Mouse (Mus musculus): ENCODE results near the gene Rab19.
"Not testable (repeated sequence)": the region's sequence is repeated elsewhere in the genome, so short reads cannot be mapped to it uniquely, and the experiment has no call there.

The Rab19 gene

DNA sequence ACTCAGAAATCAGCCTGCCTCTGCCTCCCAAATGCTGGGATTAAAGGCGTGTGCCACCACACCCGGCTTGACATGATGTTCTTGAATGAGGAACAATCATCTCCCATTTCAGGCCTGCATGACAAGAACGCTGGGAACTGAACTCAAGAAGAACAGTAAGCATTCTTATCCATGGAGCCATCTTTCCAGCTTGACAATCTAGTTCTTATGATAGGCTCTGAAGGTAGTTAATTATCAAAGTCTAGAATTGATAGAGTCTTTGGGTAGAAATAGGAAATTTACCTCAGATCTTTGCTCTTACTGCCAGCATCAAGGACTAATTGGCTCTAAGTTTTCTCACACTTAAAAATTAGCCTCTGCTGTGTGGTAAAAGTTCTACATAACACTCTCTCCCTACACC, 699 bp upstream of the Rab19 start:
- no peak for DNase-seq

DNA sequence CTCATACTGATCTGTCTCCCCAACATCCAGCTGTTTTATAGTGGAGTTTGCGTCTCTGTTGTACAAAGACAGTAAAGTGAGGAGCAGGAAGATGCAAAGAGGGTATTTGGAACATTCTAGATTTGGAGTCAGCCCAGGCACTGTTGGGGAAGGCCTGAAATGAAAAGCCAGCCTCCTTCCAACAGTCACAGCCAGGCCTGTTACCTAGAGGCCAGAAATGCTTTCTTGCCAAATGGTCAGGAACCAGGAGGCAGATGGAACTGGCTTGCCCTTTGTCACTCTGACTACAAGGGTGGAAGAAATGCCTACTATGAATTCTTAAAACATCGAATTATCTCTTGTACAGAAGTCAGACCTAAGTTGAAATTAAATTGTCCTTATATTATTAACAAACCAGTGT, 9.0 kb downstream of the Rab19 start:
- no peak for DNase-seq

DNA sequence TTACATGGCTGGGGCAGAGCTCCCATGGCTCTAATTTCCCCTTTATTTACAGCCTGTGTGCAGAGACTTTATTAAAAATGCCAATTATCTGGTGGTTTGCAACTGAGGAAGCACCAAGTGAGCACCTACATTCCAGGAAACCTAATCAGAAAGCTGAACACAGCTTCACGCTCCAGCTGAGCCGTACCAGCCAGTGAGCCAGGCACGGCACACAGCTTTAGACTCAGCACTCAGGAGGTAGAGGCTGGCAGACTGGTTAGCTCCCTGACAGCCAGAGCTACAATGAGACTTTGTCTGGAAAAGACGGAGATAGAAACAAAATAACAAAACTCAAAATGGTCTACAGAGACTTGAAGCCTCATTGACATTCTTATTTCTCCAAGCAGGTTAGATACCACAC, 14.5 kb downstream of the Rab19 start:
- no peak for DNase-seq

DNA sequence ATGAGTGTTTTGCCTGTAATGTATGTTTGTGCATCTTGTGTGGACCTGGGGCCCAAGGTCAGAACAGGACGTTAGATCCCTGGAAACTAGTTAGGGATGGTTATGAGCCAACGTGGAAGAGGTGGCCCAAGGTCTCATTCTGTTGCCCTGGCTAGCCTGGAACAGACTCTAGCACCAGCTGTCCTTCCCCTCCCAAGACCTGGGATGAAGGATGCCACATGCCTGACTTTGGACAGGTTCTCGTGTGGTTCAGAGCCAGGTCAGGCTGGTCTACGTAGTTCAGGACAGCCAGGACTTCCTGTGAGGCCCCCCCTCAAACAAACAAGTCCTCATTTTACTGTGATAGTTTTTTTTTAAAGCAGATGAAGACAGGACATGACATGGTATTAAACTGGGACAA, 14.9 kb downstream of the Rab19 start:
- no peak for DNase-seq

DNA sequence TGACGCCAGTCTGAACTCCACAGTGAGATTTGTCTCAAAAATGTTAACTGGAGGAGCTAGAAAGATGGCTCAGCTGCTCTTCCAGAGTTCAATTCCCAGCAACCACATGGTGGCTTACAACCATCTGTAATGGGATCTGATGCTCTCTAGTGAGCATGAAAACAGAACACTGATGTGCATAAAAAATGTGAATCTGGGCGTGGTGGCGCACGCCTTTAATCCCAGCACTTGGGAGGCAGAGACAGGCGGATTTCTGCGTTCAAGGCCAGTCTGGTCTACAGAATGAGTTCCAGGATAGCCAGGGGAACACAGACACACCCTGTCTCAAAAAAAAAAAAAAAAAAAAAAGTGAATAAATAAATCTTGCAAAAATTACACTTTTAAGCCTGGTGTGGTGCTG, 16.1 kb downstream of the Rab19 start:
- no peak for DNase-seq

DNA sequence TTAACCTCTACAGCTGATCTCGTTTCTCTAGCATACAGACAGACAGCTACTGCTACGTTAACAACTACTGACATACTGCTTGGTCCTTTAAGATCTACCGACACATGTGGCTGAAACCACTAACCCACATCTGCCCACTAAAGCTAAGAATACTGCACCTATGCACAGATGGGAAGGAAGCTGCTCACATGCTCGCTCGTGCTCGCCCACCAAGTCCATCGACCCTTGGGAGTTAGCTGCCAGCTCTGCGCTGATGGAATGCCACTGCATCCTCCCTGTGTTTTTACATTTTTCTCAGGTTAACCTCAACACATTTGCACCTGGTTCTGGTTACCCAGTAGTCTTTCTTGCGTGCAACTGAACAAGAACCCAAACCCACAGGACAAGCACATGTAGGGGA, 17.4 kb downstream of the Rab19 start:
- no peak for DNase-seq

DNA sequence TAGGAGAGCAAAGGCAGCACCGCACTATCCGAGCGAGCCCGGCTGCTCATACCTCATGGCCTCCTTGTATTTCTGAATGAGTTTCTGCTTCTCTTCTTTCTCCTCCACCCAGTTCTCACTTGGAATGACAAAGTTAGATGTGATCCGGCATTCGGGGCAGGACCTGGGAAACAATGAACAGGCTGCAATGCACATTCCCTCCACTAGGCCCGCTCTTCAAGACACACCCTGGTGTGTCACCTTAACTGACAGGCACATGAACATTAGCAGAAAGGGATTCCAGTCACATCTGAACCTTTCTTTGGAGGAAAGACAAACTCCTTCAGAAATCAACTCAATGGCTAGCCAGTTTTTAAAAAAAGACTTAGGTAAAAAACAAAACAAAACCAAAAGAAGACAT, 19.4 kb downstream of the Rab19 start:
- peak; percentile 55 for DNase-seq

DNA sequence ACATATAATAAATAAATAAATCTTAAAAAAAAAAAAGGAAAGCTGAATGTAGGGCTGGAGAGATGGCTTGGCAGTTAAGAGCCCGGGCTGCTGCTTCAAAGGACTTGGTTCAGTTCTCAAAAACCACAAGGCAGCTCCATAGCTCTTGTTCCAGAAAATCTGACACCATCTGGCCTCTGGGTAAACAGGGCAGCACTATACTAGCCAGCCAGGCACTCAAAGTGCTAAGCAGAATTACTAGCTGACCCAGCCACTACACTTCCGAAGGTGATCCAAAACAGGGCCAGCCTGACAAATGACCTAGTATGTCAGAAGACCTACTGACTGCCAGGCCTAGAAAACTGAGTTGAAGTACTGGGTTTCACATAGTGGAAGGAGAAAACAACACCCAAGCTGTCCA, 22.2 kb downstream of the Rab19 start:
- no peak for DNase-seq

DNA sequence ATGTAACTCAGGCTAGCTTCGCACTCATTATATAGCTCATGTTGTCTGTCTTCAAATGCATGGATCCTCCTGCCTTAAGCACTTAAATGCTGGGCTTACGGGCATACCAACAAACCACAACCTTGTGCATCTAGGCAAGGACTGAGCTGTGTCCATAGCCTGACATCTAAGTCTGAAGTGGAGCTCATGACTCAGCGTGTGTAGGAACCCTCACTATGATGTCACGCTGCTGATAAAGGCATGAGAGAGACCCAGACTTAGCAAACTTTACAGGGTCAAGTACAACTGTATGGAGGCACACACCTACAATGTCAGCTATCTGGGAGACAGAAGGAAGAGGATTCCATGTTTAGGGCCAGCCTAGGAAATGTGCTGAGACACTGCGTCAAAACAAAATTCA, 25.5 kb downstream of the Rab19 start:
- no peak for DNase-seq

DNA sequence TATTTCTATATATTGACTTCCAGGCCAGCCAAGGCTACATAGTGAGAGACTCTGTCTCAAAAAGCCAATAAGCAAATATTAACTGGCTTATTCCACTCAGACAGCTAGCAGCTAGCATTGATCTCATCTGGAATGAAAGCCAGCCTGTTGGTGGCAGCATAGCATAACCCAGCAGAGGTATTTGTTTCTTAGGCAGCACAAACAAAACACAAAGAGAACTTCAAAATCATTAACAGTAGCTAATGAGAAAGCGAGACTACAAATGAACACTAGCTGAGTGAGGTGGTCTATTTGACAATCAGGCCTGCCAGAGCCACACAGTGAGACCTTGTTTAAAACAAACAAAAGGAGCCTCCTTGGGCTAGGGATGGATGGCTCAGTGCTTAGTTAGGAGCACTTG, 33.1 kb downstream of the Rab19 start:
- DNase-seq: no peak

DNA sequence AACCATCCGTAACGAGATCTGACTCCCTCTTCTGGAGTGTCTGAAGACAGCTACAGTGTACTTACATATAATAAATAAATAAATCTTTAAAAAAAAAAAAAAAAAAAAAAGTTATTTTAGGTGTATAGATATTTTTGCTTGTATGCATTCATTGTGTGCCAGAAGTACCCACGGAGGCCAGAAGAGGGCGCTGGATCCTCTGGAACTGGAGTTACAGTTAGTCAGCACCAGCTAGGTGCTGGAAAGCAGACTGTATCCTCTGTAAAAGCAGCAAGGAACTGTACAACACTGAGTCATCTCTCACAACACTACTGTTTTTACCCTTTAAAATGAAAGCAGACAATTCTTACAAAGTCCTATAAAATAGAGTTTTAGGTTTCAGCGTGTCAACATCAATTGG, 34.8 kb downstream of the Rab19 start:
- DNase-seq: peak; percentile 78

DNA sequence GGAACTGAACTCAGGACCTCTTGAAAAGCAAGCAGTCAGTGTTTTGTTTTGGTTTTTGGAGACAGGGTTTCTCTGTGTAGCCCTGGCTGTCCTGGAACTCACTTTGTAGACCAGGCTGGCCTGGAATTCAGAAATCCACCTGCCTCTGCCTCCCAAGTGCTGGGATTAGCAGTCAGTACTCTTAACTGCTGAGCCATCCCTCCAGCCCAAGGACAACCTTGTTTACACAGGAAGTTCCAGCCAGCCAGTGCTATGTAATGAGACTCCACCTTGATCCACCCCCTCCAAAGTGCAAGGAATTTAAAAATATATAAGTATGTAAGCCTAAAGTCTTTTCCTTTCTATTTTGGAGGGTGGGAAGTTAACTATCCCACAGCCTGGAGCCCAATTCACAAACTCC, 35.7 kb downstream of the Rab19 start:
- DNase-seq: not testable (repeated sequence)

DNA sequence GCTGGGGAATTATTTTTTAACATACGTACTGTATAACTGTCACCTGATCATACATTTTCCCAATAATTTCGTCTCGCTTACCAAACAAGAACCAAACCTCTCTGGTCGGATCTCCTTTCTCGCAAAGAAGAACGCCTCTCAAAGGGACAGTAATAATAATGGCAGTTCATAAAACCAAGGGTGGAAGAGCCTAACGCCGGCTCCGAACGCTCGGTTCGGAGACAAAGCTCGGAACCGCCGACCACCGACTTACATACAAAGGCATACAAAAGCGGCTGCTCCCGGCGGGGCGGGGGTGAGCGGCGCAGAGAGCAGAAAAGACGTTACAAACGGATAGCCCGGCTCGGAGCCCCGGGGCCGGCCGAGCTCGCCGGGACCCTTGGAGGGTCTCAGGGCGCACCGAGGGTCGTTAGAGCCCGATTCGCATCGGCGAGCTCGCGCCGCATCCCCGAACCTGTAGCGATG, 38.4 kb downstream of the Rab19 start:
- no peak for DNase-seq

DNA sequence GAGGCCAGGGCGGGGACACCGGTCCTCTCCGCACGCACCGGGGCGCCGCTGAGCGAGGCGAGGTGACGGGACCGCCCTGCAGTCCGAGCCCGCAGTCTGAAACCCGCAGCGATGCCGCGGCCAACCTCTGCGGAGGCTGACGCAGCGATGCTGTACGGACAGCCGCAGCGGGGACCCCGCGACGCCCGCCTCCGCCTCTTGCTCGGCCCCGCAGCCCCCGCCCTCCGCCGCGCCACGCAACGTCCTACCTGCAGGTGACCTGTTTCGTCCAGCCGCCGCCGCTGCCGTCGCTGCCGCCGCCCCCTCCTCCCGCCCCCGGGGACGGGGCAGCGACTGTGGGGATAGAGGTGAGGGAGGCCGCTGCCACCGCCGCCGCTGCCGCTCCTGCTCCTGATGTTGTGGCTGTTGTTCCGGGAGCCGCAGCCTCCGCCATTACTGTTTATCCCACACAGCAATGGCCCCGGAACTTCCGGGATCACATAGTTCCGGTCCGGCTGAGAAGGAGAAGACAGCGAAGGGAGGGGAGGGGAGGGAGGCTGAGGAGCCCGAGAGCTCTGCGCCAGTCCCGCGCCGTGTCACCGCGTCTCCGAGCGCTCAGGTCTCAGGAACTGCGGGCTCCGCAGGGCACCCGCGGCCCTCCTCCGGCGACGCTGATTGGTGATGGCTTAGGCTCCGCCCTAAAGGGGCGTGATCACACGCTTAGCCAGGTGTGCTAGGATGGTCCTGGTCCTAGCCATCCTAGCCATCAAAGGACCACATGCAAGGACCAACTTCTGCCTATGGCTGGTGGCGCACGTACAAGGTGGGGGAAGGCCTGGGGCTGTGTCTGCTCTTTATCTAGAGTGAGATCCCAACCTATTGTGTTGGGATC, 39.1 kb downstream of the Rab19 start, which contains the start of gene Mkrn1:
Mkrn1 (minus strand) TSS at position 612 of the 871 bp plus-strand sequence.
- DNase-seq: peak; percentile 82

DNA sequence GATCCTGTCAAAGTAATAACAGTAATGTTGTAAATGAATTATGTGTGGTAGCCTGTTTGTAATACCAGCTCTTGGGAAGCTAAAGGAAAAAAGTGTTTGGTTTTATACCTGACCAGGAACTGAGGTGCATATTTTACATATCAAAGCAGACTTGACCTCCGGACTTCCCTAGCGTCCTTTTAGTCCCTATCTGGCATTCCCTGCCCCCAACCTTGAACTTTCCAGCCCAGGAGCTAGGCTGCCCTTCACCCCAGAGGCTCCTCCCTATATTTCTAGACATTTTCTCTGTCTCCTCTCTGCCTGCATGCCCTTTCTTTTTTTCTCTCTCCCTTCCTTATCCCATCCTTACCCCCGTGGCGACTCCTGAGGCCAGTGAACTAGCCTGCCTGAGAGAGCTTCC, 39.9 kb downstream of the Rab19 start:
- no peak for DNase-seq

DNA sequence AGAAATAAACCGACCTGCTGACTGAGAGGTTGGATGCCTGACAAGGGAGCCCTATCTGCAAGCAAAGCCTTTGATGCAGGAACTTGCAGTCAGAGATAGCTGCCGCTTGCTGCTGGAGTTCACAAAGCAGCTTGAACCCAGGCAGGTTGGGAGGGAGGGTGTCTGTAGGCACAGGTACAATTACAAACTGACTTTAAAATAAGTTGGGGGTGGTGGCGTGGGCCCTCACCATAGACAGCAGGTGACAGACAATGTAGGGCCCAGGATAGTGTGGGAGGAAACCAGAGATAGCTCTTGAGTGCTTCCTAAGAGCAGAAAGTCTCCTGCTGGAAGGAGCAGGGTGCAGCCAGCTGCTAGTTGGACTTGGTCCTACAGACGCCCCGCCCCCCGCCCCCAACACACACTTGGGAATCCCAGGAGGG, 42.2 kb downstream of the Rab19 start:
- no peak for DNase-seq

DNA sequence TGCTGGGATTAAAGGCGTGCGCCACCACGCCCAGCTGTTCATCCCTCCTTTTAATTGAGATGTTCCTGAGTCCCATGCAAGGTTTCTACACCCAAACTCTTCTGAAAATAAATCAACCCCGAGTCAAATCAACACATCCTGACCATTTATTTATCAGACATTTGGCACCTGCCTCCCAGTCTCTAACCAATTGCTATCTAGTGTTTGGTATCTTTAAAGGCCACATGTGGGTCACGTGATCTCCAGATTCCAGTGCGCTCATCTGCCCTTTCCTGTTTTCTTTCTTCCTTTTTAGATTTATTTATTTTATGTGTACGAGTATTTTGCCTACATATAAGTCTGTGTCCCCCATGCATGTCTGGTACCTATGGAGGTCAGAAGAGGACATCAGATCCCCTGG, 42.7 kb downstream of the Rab19 start:
- no peak for DNase-seq

DNA sequence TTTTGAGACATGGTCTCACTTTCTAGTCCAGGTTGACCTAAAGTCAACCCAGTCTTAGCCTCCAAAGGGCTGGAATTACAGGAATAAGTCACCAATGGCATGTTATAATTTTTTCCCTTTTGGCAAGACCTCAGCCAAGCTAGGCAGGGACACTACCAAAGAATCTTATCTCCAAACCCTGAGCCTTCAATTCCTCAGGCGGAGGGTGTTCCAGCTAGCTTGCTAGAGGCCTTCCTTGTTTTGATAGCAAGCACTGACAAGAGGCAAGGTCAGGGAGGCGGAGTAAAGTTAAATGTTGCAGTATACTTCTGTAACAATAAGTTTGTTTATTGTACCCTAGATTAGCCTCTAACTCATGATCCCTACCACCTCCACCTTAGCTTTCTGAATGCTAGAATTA, 44.2 kb downstream of the Rab19 start:
- no peak for DNase-seq

DNA sequence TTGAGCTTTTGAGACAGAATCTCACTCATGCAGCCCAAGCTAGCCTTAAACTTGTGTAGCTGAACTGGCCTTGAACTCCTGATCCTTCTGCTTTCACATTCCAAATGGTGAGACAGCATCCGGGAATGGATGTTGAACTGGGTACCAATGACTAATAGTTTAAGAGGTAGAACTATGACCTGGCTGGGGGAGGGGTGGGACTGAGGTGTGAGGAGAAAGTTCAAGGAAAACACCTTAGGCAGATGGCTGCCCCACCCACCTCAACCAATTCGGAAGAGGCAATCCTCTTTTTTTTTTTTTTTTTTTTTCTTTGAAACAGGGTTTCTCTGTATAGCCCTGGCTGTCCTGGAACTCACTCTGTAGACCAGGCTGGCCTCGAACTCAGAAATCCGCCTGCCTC, 45.8 kb downstream of the Rab19 start:
- DNase-seq: no peak

DNA sequence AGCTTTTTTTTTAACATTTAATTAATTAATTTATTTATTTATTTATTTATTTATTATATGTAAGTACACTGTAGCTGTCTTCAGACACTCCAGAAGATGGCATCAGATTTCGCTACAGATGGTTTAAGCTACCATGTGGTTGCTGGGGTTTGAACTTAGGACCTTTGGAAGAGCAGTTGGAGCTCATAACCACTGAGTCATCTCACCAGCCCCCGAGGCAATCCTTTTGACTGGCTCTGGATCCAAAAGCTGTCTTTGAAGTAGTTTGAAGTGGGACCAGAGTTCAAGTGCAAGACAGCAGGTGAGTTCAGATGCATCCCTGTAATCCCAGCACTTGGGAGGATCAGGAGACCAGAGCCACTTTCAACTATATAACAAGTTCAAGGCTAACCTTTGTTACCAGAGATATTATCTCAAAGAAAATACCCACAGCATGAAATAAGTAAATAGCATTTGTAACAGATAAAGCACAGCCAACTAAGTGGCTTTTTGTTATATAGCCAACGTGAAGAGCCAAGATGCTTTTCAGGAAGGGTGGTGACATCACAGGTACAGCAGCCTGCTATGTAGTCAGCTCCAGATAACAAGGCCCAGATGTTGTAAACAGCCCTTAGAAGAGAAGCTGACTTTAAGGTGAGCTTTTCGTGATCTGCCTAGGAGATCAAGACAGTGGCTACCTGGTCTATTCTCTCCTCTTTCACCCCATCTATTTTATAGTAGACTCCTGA, 46.5 kb downstream of the Rab19 start:
- DNase-seq: no peak

DNA sequence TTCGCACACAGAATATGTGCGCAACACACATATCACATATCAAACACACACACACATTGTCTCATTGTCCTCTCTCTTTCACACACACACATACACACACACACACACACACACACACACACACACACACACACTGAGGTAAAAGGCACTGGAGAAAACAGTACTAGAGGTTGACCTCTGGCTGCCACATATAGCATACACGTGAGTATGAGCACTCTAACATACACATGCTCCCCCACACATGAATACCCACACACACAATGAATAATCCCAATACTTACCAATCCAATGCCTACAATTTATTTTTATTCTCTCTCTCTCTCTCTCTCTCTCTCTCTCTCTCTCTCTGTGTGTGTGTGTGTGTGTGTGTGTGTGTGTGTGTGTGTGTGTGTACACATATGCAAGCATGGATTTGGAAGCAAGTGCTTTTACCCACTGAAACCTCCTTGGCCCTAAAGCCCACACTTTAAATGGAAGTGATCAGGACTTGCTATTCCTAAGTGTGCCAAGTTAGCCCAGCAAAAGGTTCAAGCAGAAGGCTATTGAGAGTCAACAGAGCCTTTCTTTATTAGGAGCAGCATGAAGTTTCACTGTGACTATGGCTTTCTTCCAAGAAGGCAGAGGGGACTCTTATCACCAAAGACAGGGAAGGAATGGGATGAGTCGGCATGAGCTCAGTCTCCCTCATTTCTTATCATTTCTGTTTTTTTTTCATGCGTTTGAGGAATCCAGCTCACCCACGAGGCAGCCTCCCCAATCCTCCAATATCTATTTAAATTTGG, 48.2 kb downstream of the Rab19 start:
- DNase-seq: no peak

DNA sequence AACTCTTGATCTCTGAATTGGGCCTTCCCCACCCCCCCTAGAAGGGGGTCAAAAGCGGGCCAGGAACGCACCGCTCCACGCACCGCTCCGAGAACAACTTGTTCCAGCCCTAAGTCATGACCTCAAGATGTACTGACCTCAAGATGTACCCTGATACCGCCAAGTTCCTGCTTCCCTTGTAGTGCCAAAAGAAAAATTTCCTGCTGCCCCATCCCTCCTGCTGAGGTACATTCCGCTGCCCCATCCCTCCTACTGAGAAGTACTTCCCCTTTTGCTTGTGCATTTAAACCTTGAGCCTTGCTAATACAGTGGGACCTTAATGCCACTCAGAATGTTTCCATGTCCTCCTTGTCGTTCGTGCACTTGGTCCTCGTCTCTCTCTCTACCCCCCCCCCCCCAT, 49.7 kb downstream of the Rab19 start:
- no peak for DNase-seq

DNA sequence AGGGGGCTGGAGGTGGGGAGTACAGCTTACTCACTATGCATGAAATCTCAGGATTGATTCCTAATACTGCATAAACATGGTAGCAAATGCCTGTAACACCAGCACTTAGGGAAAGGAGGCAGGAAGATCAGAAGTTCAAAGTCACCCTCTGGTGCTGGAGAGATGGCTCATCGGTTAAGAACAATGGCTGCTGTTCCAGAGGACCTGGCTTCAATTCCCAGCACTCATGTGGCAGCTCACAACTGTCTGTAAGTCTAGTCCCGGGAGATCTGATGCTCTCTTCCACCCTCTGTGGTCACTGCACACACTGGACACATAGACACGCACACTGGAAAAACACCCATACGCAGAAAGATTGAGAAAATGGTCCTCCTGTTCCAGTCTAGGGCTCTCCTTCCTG, 52.2 kb downstream of the Rab19 start:
- DNase-seq: no peak

DNA sequence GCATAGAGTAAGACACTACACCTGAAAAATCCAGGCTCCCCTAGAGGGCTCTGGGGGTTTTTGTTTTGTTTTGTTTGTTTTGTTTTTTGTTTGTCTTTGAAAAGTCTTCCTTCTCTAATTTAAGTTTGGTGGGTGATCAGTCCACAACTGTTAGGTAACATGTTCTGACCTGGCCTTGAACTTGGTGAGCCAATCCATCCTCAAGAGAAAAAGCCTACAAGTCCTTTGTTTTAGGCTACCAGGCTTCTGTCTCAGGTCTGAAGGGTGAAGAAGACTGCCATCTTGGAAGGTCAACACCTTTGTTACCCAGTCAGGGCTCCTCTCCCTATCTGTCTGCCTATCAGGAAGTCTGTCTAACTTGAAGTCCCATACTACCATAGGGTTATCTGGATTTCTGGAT, 52.7 kb downstream of the Rab19 start:
- DNase-seq: no peak
